Mouse (Mus musculus) MEL-GATA-1-ER (cell line): ENCODE measurements at regions not wholly inside any gene's neighbourhood (a gene's known extent, or its start where the extent isn't known, plus 50 kb on each side); places are given as distances from the start of the nearest gene placed in this dataset.
"Not testable (repeated sequence)": the region's sequence is repeated elsewhere in the genome, so short reads cannot be mapped to it uniquely, and the experiment has no call there.

ENCODE experiments used
- DNase-seq: peaks from one replicate; pipeline ENCODE4 v3.0.0-alpha.2; 2012; ENCODE audit warnings: low read depth; ENCODE audit errors: extremely low read depth

DNA sequence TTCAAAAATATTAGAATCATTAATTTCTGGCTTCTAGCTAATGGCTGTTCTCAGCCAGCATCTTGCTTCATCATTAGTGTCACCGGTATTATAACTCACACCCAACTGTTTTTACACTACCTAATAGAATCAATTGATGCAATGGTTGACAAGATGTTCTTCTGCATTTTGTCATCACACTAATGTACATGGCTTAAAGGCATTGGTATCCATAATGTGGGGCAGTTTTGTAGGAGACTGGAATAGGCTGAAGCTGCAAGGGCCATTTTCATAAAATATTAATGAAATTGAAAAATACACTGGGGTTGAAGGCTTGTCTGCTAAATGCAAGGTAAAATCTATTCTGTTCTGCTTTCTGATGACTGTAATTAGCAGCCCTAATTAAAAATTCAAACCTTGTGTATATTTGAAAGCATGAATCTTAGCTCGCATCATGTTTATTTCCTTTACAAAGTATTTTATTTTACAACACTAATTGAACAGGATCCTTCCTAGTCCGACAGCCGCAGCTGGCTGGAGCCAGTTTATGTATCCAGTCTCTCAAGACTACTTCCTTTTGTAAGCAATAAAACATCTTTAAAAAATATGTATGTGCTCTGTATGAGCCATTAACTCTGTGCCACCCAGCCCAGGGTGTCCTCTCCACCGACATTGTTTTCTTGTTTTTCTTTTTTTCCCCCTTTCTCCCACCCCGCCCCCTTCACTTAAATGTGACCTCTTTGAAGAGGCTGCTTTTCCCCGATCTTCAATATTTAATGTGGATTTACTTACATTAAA lies 259.6 kb downstream of the Pou4f1 start:
- no peak for DNase-seq

DNA sequence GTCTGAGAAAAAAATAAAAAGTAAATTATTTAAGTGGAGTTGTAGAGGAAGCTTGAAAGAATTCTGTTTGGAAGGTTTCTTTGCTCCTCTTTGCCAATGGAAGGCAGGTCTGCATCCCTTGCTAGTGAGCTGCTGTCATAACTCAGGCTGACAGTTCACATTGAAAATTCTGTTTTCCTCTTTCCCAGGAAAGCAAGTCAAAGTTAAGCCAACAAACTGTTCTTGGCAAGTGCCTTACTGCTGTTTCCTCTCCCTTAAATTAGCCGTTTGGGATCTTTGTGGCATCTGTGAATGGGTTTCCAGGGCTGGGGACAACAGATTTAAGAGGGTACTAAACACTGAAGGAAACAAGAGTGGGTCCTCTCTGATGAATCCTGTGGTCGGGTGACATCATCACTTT lies 261.2 kb downstream of the Pou4f1 start:
- no peak for DNase-seq

GRCm38 (mm10) chr14:104203239-104203986 lies 264.4 kb downstream of the Pou4f1 start:
- DNase-seq: no peak

DNA sequence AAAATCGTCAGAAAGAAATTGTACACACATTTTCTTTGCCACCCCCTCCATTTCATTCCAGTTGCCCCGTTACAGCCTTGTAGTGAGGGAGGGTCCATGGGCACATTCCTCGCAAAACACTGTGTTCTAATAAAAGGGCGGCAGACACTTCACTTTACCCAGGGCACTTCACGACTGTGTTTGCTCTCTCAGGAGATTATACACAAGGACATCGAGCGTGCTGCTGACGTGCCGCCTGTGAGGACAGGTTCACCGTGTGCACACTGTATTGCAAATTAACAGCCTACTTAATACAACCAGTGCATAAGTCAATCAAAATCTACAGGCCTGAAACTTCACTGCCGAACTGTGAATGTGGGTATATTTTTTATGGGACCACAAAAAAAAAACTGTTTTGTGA lies 274.6 kb downstream of the Pou4f1 start:
- DNase-seq: no peak

DNA sequence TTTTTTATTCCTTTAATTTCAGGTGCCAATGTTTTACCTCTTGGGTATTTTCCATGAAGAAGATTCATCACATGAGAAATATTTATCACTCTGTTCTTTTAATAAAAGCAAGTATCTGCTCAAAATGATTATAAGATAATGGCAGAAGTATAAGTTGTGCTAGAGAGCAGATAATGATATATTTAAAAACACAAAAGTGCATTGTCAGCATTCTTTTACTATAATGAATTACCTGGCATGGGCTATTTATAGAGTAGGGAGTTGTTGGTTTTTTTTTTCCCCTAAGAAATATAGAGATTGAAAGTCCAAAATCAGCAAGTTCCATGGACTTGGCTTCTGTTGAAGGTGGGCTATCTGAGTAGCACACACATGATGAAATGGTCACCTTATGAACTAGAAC lies 292.7 kb downstream of the Pou4f1 start:
- no peak for DNase-seq

DNA sequence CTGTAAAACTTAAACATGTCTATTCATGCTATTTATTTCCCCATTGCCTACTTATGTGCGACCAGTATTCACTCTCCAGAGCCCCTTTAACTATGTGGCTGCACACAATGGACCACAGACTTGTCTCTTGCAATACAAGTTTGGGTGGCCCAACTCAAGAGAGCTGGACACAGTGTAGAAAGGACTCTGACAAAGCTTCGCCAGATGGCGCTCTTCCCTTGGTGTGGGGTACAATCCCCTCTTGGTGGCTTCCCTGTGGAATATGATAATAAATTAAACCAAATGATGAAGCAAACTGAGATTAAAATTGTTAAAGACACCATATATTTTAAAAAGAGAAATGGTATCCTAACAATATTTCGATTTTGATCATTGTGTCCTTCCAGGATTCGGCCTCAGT lies 302.6 kb upstream of the Ednrb start:
- no peak for DNase-seq

DNA sequence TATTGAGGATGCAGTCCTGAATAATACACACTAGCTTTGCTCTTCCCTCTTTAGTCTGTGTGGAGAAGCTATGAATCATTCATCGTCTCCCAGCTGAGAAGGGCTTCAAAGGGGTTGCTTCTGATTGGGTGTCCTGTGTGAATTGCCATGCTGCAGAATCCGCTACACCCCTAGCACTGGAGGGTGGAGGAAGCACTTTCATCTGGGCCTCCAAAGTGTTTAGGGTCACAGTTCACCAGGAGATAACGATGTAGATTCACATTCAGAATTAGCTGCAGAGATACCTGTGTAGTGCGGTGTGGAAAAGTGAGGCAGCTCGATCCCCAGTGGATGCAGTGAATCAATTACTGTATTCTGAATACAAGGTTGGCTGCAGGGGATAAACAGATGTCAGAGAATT lies 301.2 kb upstream of the Ednrb start:
- DNase-seq: no peak

DNA sequence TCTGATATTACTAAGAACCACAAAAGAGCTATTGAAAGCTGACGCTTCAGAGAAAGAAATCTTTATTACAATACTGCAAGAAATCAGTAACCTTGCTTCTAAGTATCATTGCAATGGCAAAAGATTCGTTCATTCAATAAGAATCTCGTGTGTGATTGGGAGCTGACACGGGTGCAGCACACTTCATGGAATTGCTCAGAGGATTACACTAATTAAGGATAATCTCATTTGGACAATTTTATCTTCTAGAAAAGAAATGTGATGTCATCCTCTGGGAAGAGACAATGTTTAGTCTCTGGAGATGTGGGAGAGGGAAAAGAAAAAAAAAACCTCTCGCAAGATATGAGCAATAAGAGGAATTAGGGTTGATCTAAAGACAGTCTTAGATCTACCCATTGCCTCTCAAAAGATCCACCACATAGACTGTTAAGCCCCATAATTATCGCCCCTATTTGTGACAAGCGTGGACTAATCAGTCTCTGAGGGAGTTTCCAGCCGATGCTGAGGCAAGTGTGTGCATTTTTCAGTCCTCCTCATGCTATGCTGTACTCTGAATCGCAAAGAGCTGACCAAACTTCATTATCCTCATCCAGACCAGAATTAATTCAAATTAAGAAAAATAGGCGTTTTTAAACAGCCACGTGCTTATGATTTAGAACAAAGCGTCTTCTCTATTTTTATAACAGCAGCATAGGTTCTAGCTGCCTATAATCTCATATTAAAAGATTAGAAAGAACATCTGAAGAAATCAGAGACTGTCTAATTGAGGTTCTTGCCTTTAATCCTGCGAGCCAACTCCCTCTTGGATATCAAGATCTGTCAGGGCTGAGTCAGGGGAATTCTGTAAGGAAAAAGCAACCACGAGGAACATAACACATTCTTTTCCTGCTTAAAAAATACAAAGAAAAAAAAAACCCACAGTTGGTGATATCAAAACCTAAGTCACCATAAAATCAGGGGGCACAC lies 271.1 kb upstream of the Ednrb start:
- no peak for DNase-seq

- DNase-seq: no peak
Observed at GRCm38 (mm10) chr14:104114182-104114581, 270.0 kb upstream of the Ednrb start.

DNA sequence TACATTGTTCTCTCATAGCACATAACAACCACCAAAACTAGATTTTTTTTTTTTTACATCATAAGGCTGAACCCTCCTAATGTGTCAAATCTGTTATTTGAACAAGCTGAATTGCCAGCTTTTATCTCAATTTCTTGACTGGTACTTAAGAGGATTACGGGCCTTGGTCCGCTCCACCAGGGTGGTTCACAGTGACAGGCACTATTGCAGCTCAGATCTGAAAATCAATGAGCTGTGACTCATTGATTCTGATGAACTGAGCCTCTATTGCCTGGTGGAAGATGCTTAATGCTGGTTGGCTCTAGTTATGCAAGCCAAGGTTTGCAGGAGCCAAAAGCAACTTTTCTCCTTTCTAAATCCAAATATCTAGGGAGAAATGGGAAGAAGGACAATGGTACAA lies 269.2 kb upstream of the Ednrb start:
- DNase-seq: no peak

GRCm38 (mm10) chr14:104086381-104086780 lies 242.2 kb upstream of the Ednrb start:
- no peak for DNase-seq

GRCm38 (mm10) chr14:104064199-104064598 lies 220.0 kb upstream of the Ednrb start:
- DNase-seq: not testable (repeated sequence)

GRCm38 (mm10) chr14:104053697-104054096 lies 209.5 kb upstream of the Ednrb start:
- DNase-seq: no peak

DNA sequence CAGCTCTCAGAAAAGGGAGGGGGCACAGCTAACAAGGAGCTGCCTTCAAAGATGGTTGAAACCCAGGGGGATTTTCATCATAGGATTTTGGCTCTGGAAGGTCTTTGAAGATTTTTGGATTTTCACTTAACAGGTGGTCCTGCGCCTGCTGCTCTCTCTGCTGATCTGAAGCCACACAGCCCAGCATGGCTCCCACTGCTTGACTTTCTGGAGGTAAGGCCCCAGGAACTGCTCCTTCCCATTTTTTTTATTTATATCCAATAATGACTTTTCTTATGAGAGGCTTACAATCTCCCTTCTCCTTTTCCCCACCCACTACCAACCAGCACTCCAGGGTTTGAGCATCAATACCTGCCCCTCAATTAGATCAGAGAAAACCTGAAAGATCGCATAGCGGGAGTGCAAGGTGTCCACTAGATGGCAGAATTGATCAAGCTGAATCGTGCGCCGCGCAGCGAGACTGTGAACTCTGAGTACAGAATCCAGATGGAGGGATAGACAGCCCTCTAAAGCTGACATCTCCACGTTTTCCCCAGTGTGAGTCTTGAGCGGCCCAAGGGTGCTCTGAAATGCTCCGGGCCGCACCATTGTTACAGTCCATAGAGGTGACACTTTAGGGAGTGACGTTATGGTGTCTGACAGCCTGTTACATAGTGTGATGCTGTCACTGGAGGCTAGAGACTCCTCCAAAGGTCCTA lies 194.6 kb upstream of the Ednrb start:
- peak; percentile 6 for DNase-seq

- peak; percentile 1 for DNase-seq
Observed at GRCm38 (mm10) chr14:104033606-104034005, 189.4 kb upstream of the Ednrb start.

DNA sequence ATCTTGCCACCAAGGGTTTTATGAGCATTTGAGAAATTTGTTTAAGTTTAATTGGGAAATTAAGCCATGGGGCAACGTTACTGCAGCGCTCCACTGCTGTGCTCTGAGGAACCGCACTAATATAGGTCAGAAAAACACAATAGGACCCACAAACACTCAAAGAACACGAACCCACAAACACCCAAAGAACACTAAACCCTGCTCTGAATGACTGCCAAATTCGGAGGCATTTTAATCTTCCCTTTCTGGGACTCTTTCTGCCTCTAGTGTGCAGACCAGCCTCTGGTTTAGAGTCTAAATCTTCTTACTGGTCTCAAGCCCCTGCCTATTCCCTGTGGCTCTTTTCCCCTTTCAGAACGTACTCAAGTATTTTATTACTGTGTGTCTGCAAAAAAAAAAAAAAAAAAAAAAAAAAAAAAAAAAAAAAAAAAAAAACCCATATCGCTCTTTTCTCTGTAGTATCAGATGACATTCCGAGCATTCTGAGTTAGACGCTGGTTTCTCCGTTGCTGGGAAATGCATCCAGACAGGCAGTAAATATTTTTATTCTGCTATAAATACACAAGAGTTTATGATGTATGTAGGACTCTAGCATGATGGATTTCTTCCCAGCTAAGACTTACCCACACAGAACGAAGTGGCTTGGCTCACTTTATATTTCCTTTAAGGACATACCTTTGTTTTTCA lies 186.7 kb upstream of the Ednrb start:
- DNase-seq: no peak

DNA sequence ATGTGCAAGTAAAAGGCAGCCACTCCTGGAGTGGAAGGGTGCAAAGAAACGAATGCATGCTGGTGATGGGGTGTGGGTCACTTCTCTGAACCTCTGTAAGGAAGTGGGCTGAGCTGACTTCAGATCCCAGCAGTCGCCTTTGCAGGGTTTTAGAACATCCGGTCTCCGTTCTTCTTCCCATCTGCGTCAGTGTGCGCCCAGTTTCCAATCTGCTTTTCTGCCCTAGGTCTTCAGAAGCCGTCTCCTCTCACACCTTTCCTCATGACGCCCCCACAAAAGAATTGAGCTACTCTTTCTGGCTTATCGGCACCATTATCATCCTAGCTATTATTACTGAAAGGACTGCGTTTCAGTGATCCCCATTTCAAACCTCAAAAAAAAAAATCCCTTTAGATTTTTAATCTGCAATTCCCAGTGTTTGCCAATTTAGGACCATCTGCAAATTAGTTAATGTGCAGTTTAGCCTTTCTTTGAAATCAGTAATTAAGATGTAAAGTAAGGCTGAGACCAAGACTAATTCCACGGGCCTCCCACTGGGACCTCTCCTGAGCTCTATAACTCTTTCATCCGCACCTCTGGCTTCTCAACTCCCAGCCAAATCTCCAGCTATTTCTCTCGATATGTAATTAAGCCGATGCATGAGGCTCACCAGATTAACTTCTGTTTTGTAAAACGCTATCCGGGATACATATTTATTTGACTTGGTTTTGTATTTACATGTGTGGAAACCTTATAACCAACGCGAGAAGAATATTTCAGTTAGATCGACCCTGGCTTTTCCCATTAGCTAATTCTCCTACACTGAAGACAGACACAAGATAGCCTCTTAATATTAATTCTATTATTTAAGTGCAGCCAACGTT lies 185.7 kb upstream of the Ednrb start:
- DNase-seq: no peak

DNA sequence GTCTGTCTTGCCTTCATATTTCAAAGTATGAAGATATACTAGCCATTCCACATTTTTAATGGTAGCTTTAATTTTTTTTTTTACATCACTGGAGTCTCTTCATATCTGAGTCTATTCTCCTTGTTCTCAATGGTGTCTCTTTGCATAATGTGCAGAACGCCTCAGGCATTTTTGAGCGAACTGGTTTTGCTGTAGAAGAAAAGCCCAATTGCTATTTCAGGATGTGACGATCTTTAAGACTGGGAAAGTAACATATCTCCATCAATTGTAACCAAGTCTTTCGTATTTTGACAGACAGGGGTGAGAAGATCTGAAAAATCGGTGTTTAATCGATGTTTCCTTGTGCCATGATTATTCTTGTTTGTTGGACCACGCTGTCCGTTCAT lies 183.7 kb upstream of the Ednrb start:
- no peak for DNase-seq

GRCm38 (mm10) chr14:104027077-104027899 lies 183.1 kb upstream of the Ednrb start:
- no peak for DNase-seq
